Mouse (Mus musculus) CH12.LX (cell line): ENCODE results near the gene Cntrl. TPM values are rescaled to one million over a fixed set of nuclear protein-coding genes. Genes with fewer than 3 reads are reported as not detected.

Experiments
- DNase-seq: peaks from one replicate; pipeline ENCODE4 v3.0.0-alpha.2; 2013; ENCODE audit errors: extremely low read depth
- H3K27ac ChIP-seq: 2 replicates; pipeline ENCODE4 v1.5.1; 2012; ENCODE audit warnings: low read depth, mild to moderate bottlenecking, control low read depth, moderate library complexity; ENCODE audit not compliant: insufficient read depth
- H3K27me3 ChIP-seq: replicated peaks from 2 replicates; pipeline ENCODE3; 2012; ENCODE audit warnings: inconsistent platforms
- H3K36me3 ChIP-seq, 2 experiments: replicated peaks in 1 of 2; 2 replicates each; pipeline versions ENCODE3 to v1.6.1; 2012; ENCODE audit warnings: inconsistent platforms in 1 of 2, low read length in 1 of 2, mild to moderate bottlenecking in 1 of 2, mixed read lengths in 1 of 2, moderate library complexity in 1 of 2; ENCODE audit not compliant: control insufficient read depth in 1 of 2, insufficient read depth in 1 of 2
- H3K4me1 ChIP-seq, 2 experiments: 2 replicates each; pipeline ENCODE4 v1.6.1; 2012; ENCODE audit warnings: inconsistent platforms in 1 of 2, moderate library complexity in 1 of 2; ENCODE audit not compliant: insufficient read depth in 2 of 2, control insufficient read depth in 1 of 2
- H3K4me2 ChIP-seq: 2 replicates; pipeline ENCODE4 v1.6.1; 2012; ENCODE audit warnings: low read depth, mild to moderate bottlenecking, control low read depth; ENCODE audit not compliant: poor library complexity, insufficient read depth, severe bottlenecking
- H3K4me3 ChIP-seq, 3 experiments: fragments of 150-350 bp in 1 of 3; sonication (generic) in 1 of 3; replicated peaks in 1 of 3; 2 replicates each; pipeline versions ENCODE3 to v1.5.1; 2011 to 2012; ENCODE audit warnings: low read depth in 2 of 3, low read length in 2 of 3, mild to moderate bottlenecking in 2 of 3, moderate library complexity in 2 of 3, control low read depth in 1 of 3, improper control_type of control experiment in 1 of 3, inconsistent platforms in 1 of 3, mixed read lengths in 1 of 3; ENCODE audit not compliant: poor library complexity in 1 of 3
- H3K79me2 ChIP-seq: replicated peaks from 2 replicates; pipeline ENCODE4 v1.6.1; 2012; ENCODE audit warnings: mild to moderate bottlenecking, moderate library complexity; ENCODE audit not compliant: control insufficient read depth, poor library complexity, insufficient read depth, severe bottlenecking; ENCODE audit errors: extremely low read depth
- H3K9ac ChIP-seq: 2 replicates; pipeline ENCODE4 v1.6.1; 2012; ENCODE audit warnings: low read depth, mild to moderate bottlenecking, control low read depth, moderate library complexity; ENCODE audit not compliant: insufficient read depth
- H3K9me3 ChIP-seq: replicated peaks from 2 replicates; pipeline ENCODE3; 2012; ENCODE audit warnings: low read length, inconsistent platforms, mixed read lengths
- BHLHE40 ChIP-seq: IDR thresholded peaks from 2 replicates; pipeline ENCODE4 v1.6.1; 2011; ENCODE audit warnings: mild to moderate bottlenecking, low read depth, low read length, improper control_type of control experiment
- CHD1 ChIP-seq: IDR thresholded peaks from 2 replicates; pipeline ENCODE4 v1.6.1; 2012; ENCODE audit warnings: low read depth, low read length, improper control_type of control experiment, inconsistent platforms
- CTCF ChIP-seq, 2 experiments: IDR thresholded peaks in 1 of 2; conservative IDR thresholded peaks in 1 of 2; 2 replicates each; pipeline ENCODE4 v1.5.1; 2011 to 2012; ENCODE audit warnings: low read depth in 2 of 2, low read length in 2 of 2, improper control_type of control experiment in 1 of 2, inconsistent platforms in 1 of 2, mild to moderate bottlenecking in 1 of 2, moderate library complexity in 1 of 2
- E2F4 ChIP-seq: IDR thresholded peaks from 2 replicates; pipeline ENCODE4 v1.6.1; 2011; ENCODE audit warnings: low read depth, low read length, improper control_type of control experiment; ENCODE audit not compliant: insufficient replicate concordance
- ELF1 ChIP-seq: IDR thresholded peaks from 2 replicates; pipeline ENCODE4 v1.6.1; 2014; ENCODE audit warnings: low read depth, mild to moderate bottlenecking, inconsistent platforms, low read length, improper control_type of control experiment
- EP300 ChIP-seq: IDR thresholded peaks from 2 replicates; pipeline ENCODE4 v1.6.1; 2011; ENCODE audit warnings: low read length, improper control_type of control experiment
- HCFC1 ChIP-seq: IDR thresholded peaks from 2 replicates; pipeline ENCODE4 v1.6.1; 2012; ENCODE audit warnings: low read depth, mild to moderate bottlenecking, inconsistent platforms, low read length, improper control_type of control experiment
- IRF4 ChIP-seq: IDR thresholded peaks from 2 replicates; pipeline ENCODE4 v1.6.1; 2014; ENCODE audit warnings: low read depth, mild to moderate bottlenecking, inconsistent platforms, low read length, improper control_type of control experiment
- JUND ChIP-seq: conservative IDR thresholded peaks from 2 replicates; pipeline ENCODE4 v1.6.1; 2011; ENCODE audit warnings: low read depth, low read length, improper control_type of control experiment
- MAFK ChIP-seq: IDR thresholded peaks from 2 replicates; pipeline ENCODE4 v1.6.1; 2011; ENCODE audit warnings: low read length, improper control_type of control experiment; ENCODE audit not compliant: insufficient replicate concordance
- MAX ChIP-seq: IDR thresholded peaks from 2 replicates; pipeline ENCODE4 v1.6.1; 2011; ENCODE audit warnings: low read length, improper control_type of control experiment
- MAZ ChIP-seq: IDR thresholded peaks from 2 replicates; pipeline ENCODE4 v1.6.1; 2012; ENCODE audit warnings: low read depth, mild to moderate bottlenecking, inconsistent platforms, low read length, improper control_type of control experiment, moderate library complexity
- MXI1 ChIP-seq: IDR thresholded peaks from 2 replicates; pipeline ENCODE4 v1.6.1; 2011; ENCODE audit warnings: mild to moderate bottlenecking, low read depth, low read length, improper control_type of control experiment
- MYC ChIP-seq: IDR thresholded peaks from 2 replicates; pipeline ENCODE4 v1.6.1; 2011; ENCODE audit warnings: low read depth, mild to moderate bottlenecking, improper control_type of control experiment, low read length
- NELFE ChIP-seq: IDR thresholded peaks from 2 replicates; pipeline ENCODE4 v1.6.1; 2011; ENCODE audit warnings: low read depth, low read length, improper control_type of control experiment
- NRF1 ChIP-seq: IDR thresholded peaks from 2 replicates; pipeline ENCODE4 v1.6.1; 2014; ENCODE audit warnings: low read depth, mild to moderate bottlenecking, inconsistent platforms, low read length, improper control_type of control experiment, moderate library complexity
- POLR2A ChIP-seq: IDR thresholded peaks from 2 replicates; pipeline ENCODE4 v1.6.1; 2011; ENCODE audit warnings: low read depth, mild to moderate bottlenecking, improper control_type of control experiment, low read length
- POLR2AphosphoS2 ChIP-seq: IDR thresholded peaks from 2 replicates; pipeline ENCODE4 v1.6.1; 2011; ENCODE audit warnings: low read depth, low read length, improper control_type of control experiment
- SIN3A ChIP-seq: IDR thresholded peaks from 2 replicates; pipeline ENCODE4 v1.6.1; 2012; ENCODE audit warnings: low read length, improper control_type of control experiment, inconsistent platforms
- TBP ChIP-seq: conservative IDR thresholded peaks from 2 replicates; pipeline ENCODE4 v1.6.1; 2011; ENCODE audit warnings: low read depth, low read length, improper control_type of control experiment
- TCF12 ChIP-seq: IDR thresholded peaks from 2 replicates; pipeline ENCODE4 v1.6.1; 2014; ENCODE audit warnings: low read depth, mild to moderate bottlenecking, inconsistent platforms, low read length, improper control_type of control experiment
- ZMIZ1 ChIP-seq: IDR thresholded peaks from 2 replicates; pipeline ENCODE4 v1.6.1; 2012; ENCODE audit warnings: low read depth, mild to moderate bottlenecking, inconsistent platforms, low read length, improper control_type of control experiment
- dilution Hi-C: fragments of 300-500 bp; cut with MboI; formaldehyde crosslinking; loops from 2 replicates; pipeline ENCODE4 v1.14.3; 2020; ENCODE audit warnings: low sequenced_read_pairs; ENCODE audit not compliant: extremely low pct_unique_long_range_greater_than_20kb, extremely low pct_ligation_motif_present
- in situ Hi-C: fragments of 300-500 bp; cut with MboI; formaldehyde crosslinking; loops from 3 replicates; pipeline ENCODE4 v1.14.3; 2019; ENCODE audit warnings: low sequenced_read_pairs, low pct_ligation_motif_present, low pct_unique_long_range_greater_than_20kb, mixed read lengths
- polyA plus RNA-seq: library from polyadenylated mRNA; unstranded; fragments of >175 nt; gene quantifications from 2 replicates; pipeline ENCODE4 v1.2.1, GENCODE M21; 2012; ENCODE audit warnings: low read depth; ENCODE audit not compliant: insufficient read length
- total RNA-seq, 2 experiments: library from RNA; depleted of rRNA; stranded (reverse); fragments of 300-350 nt in 1 of 2; fragments of >200 nt in 1 of 2; gene quantifications; 2 replicates each; pipeline ENCODE4 v1.2.3; 2012 to 2014

The Cntrl gene
- total and polyA plus RNA-seq, 3 experiments, result 55.6 to 69.7 (median 64.5) TPM

GRCm38 (mm10) chr2:35199971-35200897 lies 90.9 kb downstream of the Cntrl start:
- Histone ChIP-seq H3K4me3 (peak overlapping the region; percentile 93 to 98 (median 95)), H3K36me3 (peaks cover 0 to 5% of the 10 kb centered on the region in 2 experiments), H3K9me3 (no peaks in the 10 kb centered on the region), H3K27me3 (no peaks in the 10 kb centered on the region), H3K9ac (peak overlapping the region; percentile 87), H3K4me2 (peak overlapping the region; percentile 94), H3K4me1 (peaks cover 12 to 51% of the 10 kb centered on the region in 2 experiments; a peak in 3 of 4 replicates), H3K79me2 (peaks cover 49% of the 10 kb centered on the region), H3K27ac (peak overlapping the region; percentile 89)
- in situ Hi-C loops, result no loop called here
- TF ChIP-seq MXI1, result peak; percentile 49
- no peak for TF ChIP-seq MAFK
- TF ChIP-seq CHD1, result peak; percentile 89; the same call in 1 of the 2 replicates
- peak; percentile 43; the same call in 1 of the 2 replicates for TF ChIP-seq MAX
- DNase-seq, result no peak
- dilution Hi-C loops, result no loop called here

GRCm38 (mm10) chr2:35200898-35201668 lies 91.8 kb downstream of the Cntrl start, which contains the start of gene Rab14:
Rab14 (minus strand) TSS chr2:35201120.
- dilution Hi-C loops, result no loop called here

More at GRCm38 (mm10) chr2:35200898-35201668, 91.8 kb downstream of the Cntrl start, which contains the start of gene Rab14:
- peaks cover 0 to 4% of the 10 kb centered on the region in 2 experiments for H3K36me3 ChIP-seq
- in situ Hi-C loops, result no loop called here
- H3K27ac ChIP-seq, result peak within 1 kb of the TSS; percentile 89
- no peaks in the 10 kb centered on the region for H3K9me3 ChIP-seq
- H3K4me1 ChIP-seq, result peaks cover 12 to 43% of the 10 kb centered on the region in 2 experiments; a peak in 3 of 4 replicates
- H3K4me2 ChIP-seq, result peak within 1 kb of the TSS; percentile 94
- no peaks in the 10 kb centered on the region for H3K27me3 ChIP-seq
- H3K9ac ChIP-seq, result peak within 1 kb of the TSS; percentile 87
- peak; percentile 99 for DNase-seq
- H3K79me2 ChIP-seq, result peaks cover 41% of the 10 kb centered on the region
- peak within 1 kb of the TSS; percentile 93 to 98 (median 95) for H3K4me3 ChIP-seq
- no peak for TF ChIP-seq E2F4
- no peak; the same call in 1 of the 2 replicates for TF ChIP-seq JUND
- no peak for TF ChIP-seq CTCF (conservative IDR thresholded peaks at IDR 0.05 in 1 of 2, IDR thresholded peaks at IDR 0.05 in 1 of 2; ENCODE audit: low read depth in 2 of 2, low read length in 2 of 2)
- peak; percentile 94 for TF ChIP-seq NRF1
- TF ChIP-seq EP300, result no peak
- peak; percentile 60 for TF ChIP-seq BHLHE40
- 0 out of 2 replicates have a peak, but pooled peaks have one; percentile 81 for TF ChIP-seq SIN3A
- peak; percentile 33; the same call in 1 of the 2 replicates for TF ChIP-seq IRF4
- peak; percentile 71; the same call in 1 of the 2 replicates for TF ChIP-seq POLR2AphosphoS2
- peak; percentile 52; the same call in 1 of the 2 replicates for TF ChIP-seq MAZ
- TF ChIP-seq POLR2A, result peak; percentile 84
- peak; percentile 78; the same call in 1 of the 2 replicates for TF ChIP-seq TBP
- peak; percentile 69; the same call in 1 of the 2 replicates for TF ChIP-seq ZMIZ1
- TF ChIP-seq MYC, result peak; percentile 75; the same call in 1 of the 2 replicates
- peak; percentile 89 for TF ChIP-seq MXI1
- peak; percentile 73 for TF ChIP-seq HCFC1
- peak; percentile 50 for TF ChIP-seq TCF12
- peak; percentile 95 for TF ChIP-seq NELFE
- TF ChIP-seq MAX, result peak; percentile 86
- peak; percentile 96 for TF ChIP-seq ELF1
